Mouse (Mus musculus) hindbrain, embryonic 12.5 days (tissue): ENCODE measurements around the gene Adgrf5. TPM values are rescaled to one million over a fixed set of nuclear protein-coding genes. Genes with fewer than 3 reads are reported as not detected.

Experiments
- ATAC-seq: fragments of 200-750 bp; cut with Nextera tagmentation; 2 replicates; pipeline ENCODE4 v1.8.0; 2017; ENCODE audit warnings: moderate TSS enrichment; ENCODE audit not compliant: low FRiP score
- H3K27ac ChIP-seq: fragments of 300-500 bp; sonication (generic); 2 replicates; pipeline ENCODE4 v1.5.1; 2016; ENCODE audit warnings: mild to moderate bottlenecking
- H3K27me3 ChIP-seq: fragments of 300-500 bp; sonication (generic); 2 replicates; pipeline ENCODE4 v1.6.1; 2016; ENCODE audit warnings: mild to moderate bottlenecking
- H3K36me3 ChIP-seq: fragments of 300-500 bp; sonication (generic); 2 replicates; pipeline ENCODE4 v1.6.1; 2016; ENCODE audit warnings: mild to moderate bottlenecking
- H3K4me1 ChIP-seq: fragments of 300-500 bp; sonication (generic); 2 replicates; pipeline ENCODE4 v1.6.1; 2016
- H3K4me2 ChIP-seq: fragments of 300-500 bp; sonication (generic); replicated peaks from 2 replicates; pipeline ENCODE4 v1.6.1; 2016; ENCODE audit warnings: mild to moderate bottlenecking
- H3K4me3 ChIP-seq: fragments of 300-500 bp; sonication (generic); 2 replicates; pipeline ENCODE4 v1.5.1; 2016; ENCODE audit warnings: mild to moderate bottlenecking
- H3K9ac ChIP-seq: fragments of 300-500 bp; sonication (generic); 2 replicates; pipeline ENCODE4 v1.6.1; 2016; ENCODE audit warnings: mild to moderate bottlenecking, moderate library complexity
- H3K9me3 ChIP-seq: fragments of 300-500 bp; sonication (generic); replicated peaks from 2 replicates; pipeline ENCODE4 v1.6.1; 2016; ENCODE audit warnings: mild to moderate bottlenecking
- WGBS: fragments of 180-500 bp; shearing (Covaris S2); methylation state at CpG from one replicate; pipeline ENCODE4 v1.1.7; 2016; 5-methylcytosine and 5-hydroxymethylcytosine counted together
- polyA plus RNA-seq: library from polyadenylated mRNA; unstranded; fragments of >200 nt; fragmentation: Nextera tagmentation; extraction: Ambion mirVana; gene quantifications from 2 replicates; pipeline ENCODE4 v1.2.1, GENCODE M21; 2016

Gene Adgrf5
- polyA plus RNA-seq, 1 experiment from 2014 or later, result 11.4 TPM

GRCm38 (mm10) chr17:43387171-43387570 lies 26.9 kb downstream of the Adgrf5 start:
- no peak overlapping the region for H3K9ac ChIP-seq
- H3K27me3 ChIP-seq, result no peaks in the 10 kb centered on the region
- H3K36me3 ChIP-seq, result no peaks in the 10 kb centered on the region
- H3K4me2 ChIP-seq, result no peak overlapping the region
- no peaks in the 10 kb centered on the region for H3K4me1 ChIP-seq
- H3K9me3 ChIP-seq, result no peaks in the 10 kb centered on the region
- WGBS, result 65% methylated on average over 3 of the region's 3 CpGs
- H3K27ac ChIP-seq, result no peak overlapping the region
- ATAC-seq, result no peak
- no peak overlapping the region for H3K4me3 ChIP-seq

DNA sequence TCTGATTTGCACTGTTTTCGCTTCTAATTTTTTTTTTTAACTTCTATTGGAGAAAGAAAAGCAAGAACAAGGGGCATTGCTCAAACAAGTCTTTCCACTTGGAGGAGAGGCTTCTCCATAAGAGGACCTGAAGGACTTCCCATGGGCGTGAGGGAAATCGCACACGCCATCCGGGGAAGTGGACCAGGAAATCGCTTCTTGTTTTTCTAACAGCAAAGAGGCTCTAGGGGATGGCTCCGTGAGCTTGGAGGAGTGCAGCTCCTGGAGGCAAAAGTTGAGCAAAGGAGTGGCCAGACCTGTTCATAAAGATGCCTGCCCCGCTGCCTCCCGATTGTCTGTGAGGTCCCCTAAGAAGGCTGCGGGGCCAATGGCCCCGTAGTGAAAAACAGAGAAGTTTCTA lies 29.0 kb downstream of the Adgrf5 start:
- no peak overlapping the region for H3K27ac ChIP-seq

GRCm38 (mm10) chr17:43392191-43392590 lies 31.9 kb downstream of the Adgrf5 start:
- H3K9me3 ChIP-seq, result no peaks in the 10 kb centered on the region
- H3K27ac ChIP-seq, result no peak overlapping the region
- no peaks in the 10 kb centered on the region for H3K4me1 ChIP-seq
- H3K4me3 ChIP-seq, result no peak overlapping the region
- no peaks in the 10 kb centered on the region for H3K27me3 ChIP-seq
- H3K36me3 ChIP-seq, result no peaks in the 10 kb centered on the region
- ATAC-seq, result no peak
- no peak overlapping the region for H3K4me2 ChIP-seq
- 68% methylated on average over 9 of the region's 9 CpGs for WGBS
- H3K9ac ChIP-seq, result no peak overlapping the region

More for the DNA sequence above, 29.0 kb downstream of the Adgrf5 start:
- Histone ChIP-seq H3K4me2 (no peak overlapping the region), H3K4me1 (no peaks in the 10 kb centered on the region), H3K4me3 (no peak overlapping the region), H3K27me3 (no peaks in the 10 kb centered on the region), H3K9ac (no peak overlapping the region), H3K36me3 (no peaks in the 10 kb centered on the region), H3K9me3 (no peaks in the 10 kb centered on the region)
- no peak for ATAC-seq
- WGBS, result 85% methylated on average over 11 of the region's 11 CpGs

DNA sequence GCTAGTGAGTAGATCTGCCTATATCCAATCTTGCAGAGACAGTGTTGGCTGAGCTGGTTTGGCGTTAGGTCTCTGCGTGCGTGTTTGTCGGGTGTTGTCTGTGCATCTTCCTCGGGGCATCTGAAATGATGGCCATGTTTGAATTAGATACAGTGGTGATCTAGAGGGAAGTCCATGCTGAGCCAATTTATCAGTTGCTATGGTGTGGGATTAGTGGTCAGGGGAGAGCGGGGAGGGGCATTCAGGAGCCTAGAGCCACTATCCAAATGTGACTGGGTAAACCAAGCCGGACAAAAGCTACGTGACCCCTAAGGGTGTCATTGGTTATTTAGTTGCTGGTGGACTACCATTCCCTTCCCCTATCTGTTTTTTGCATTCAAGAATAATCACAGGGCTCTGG lies 33.4 kb downstream of the Adgrf5 start:
- Histone ChIP-seq H3K36me3 (no peaks in the 10 kb centered on the region), H3K4me3 (no peak overlapping the region), H3K27me3 (no peaks in the 10 kb centered on the region), H3K9me3 (no peaks in the 10 kb centered on the region), H3K9ac (no peak overlapping the region), H3K4me1 (no peaks in the 10 kb centered on the region), H3K27ac (no peak overlapping the region), H3K4me2 (no peak overlapping the region)
- no peak for ATAC-seq
- 88% methylated on average over 8 of the region's 8 CpGs for WGBS

GRCm38 (mm10) chr17:43395400-43396258 lies 35.4 kb downstream of the Adgrf5 start:
- Histone ChIP-seq H3K27ac (no peak overlapping the region), H3K27me3 (no peaks in the 10 kb centered on the region), H3K4me2 (no peak overlapping the region), H3K9me3 (no peaks in the 10 kb centered on the region), H3K4me1 (no peaks in the 10 kb centered on the region), H3K9ac (no peak overlapping the region), H3K4me3 (no peak overlapping the region), H3K36me3 (no peaks in the 10 kb centered on the region)
- no peak for ATAC-seq
- 82% methylated on average over 12 of the region's 12 CpGs for WGBS

DNA sequence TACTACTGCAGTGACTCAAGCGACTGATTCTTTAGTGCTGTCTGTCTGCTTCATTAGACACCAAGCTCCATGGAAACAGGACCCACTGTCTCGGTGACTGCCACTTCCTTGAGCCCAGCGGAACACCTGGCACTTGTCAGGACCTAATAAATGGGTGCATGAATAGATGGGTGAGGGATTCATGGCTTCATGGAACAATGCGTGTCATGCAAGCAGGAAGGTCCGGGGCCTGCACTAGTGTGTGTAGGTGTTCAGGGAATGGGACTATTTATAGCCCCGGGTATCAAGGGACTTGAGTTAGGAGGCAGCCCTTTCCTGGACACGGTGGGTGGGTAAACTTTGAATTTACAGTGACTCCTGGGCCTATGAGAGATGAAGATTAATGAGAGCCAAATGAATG lies 38.4 kb downstream of the Adgrf5 start:
- no peaks in the 10 kb centered on the region for H3K4me1 ChIP-seq
- H3K4me2 ChIP-seq, result no peak overlapping the region
- 46% methylated on average over 7 of the region's 7 CpGs for WGBS
- no peak overlapping the region for H3K9ac ChIP-seq
- no peak overlapping the region for H3K4me3 ChIP-seq
- H3K36me3 ChIP-seq, result no peaks in the 10 kb centered on the region
- H3K9me3 ChIP-seq, result no peaks in the 10 kb centered on the region
- H3K27me3 ChIP-seq, result no peaks in the 10 kb centered on the region
- no peak overlapping the region for H3K27ac ChIP-seq
- ATAC-seq, result no peak

DNA sequence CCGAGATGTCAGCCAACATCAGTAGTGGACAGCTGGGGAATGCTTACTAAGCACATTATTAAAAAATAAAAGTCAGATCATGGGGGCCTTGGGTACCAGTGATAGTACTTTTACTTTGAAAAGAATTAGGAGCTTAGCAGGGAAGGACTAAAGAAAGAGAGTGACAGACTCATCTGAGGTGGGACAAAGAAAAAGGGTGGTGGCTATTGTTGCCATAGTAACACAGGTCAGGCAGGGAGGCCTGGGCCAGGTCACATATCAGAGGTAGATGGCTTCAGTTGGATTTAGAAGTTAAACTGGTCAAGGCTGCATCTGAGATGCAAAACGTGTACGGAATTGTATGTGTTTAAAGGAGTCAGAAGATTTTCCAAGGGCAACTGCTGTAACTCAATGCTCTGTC lies 38.9 kb downstream of the Adgrf5 start:
- no peaks in the 10 kb centered on the region for H3K4me1 ChIP-seq
- H3K9me3 ChIP-seq, result no peaks in the 10 kb centered on the region
- 48% methylated on average over 3 of the region's 3 CpGs for WGBS
- no peak overlapping the region for H3K27ac ChIP-seq
- H3K4me3 ChIP-seq, result no peak overlapping the region
- H3K9ac ChIP-seq, result no peak overlapping the region
- no peaks in the 10 kb centered on the region for H3K36me3 ChIP-seq
- no peak overlapping the region for H3K4me2 ChIP-seq
- H3K27me3 ChIP-seq, result no peaks in the 10 kb centered on the region
- ATAC-seq, result no peak

- H3K27ac ChIP-seq, result no peak overlapping the region
- H3K4me2 ChIP-seq, result no peak overlapping the region
- H3K4me3 ChIP-seq, result no peak overlapping the region
- H3K9me3 ChIP-seq, result no peaks in the 10 kb centered on the region
- 76% methylated on average over 10 of the region's 10 CpGs for WGBS
- no peaks in the 10 kb centered on the region for H3K27me3 ChIP-seq
- H3K4me1 ChIP-seq, result no peaks in the 10 kb centered on the region
- H3K9ac ChIP-seq, result no peak overlapping the region
- ATAC-seq, result no peak
- H3K36me3 ChIP-seq, result no peaks in the 10 kb centered on the region
Measured at GRCm38 (mm10) chr17:43400483-43400882, 40.2 kb downstream of the Adgrf5 start.

DNA sequence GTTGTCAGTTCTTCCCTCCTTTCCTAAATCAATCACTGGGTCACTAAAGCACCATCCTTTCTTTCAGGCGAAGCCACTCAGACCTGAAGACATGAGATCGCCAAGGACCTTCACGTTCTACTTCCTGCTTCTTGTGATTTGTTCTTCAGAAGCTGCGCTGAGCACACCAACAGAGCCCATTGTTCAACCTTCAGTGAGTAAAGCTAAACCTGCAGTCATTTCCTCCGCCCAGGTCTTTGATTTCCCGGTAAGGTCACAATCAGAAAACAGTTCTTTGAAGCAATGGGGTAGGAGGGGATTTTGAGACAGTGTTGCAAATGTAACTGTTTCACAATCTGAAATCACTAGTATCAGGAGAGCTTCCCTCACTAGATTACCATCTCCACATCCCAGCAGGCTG lies 43.6 kb downstream of the Adgrf5 start:
- 54% methylated on average over 6 of the region's 6 CpGs for WGBS
- no peak for ATAC-seq
- H3K4me1 ChIP-seq, result no peaks in the 10 kb centered on the region

DNA sequence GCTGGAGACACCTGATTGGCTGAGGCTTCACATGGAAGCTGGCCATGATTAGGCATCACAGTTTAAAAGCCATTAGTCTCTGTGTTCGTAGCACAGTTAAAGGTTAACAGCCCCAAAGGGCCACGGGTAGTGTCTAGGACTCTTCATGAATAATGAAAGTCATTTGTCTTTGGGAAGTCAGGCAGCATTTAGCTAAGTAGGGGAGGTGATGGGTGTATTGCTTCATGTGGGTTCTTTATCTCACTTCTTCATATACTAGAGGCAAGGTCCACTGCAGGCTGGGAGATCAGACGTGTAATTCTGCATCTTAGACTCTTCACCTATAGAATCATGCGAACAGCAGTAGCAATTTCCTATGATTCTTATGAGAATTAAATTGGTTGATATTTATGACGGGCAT lies 44.2 kb downstream of the Adgrf5 start:
- Histone ChIP-seq H3K4me1 (no peaks in the 10 kb centered on the region), H3K4me2 (no peak overlapping the region), H3K9me3 (no peaks in the 10 kb centered on the region), H3K9ac (no peak overlapping the region), H3K36me3 (no peaks in the 10 kb centered on the region), H3K4me3 (no peak overlapping the region), H3K27ac (no peak overlapping the region), H3K27me3 (no peaks in the 10 kb centered on the region)
- ATAC-seq, result no peak
- 70% methylated on average over 5 of the region's 5 CpGs for WGBS

More for the DNA sequence above, 43.6 kb downstream of the Adgrf5 start:
- no peak overlapping the region for H3K27ac ChIP-seq
- H3K36me3 ChIP-seq, result no peaks in the 10 kb centered on the region
- no peak overlapping the region for H3K4me3 ChIP-seq
- no peak overlapping the region for H3K9ac ChIP-seq
- no peaks in the 10 kb centered on the region for H3K9me3 ChIP-seq
- H3K27me3 ChIP-seq, result no peaks in the 10 kb centered on the region
- H3K4me2 ChIP-seq, result no peak overlapping the region

DNA sequence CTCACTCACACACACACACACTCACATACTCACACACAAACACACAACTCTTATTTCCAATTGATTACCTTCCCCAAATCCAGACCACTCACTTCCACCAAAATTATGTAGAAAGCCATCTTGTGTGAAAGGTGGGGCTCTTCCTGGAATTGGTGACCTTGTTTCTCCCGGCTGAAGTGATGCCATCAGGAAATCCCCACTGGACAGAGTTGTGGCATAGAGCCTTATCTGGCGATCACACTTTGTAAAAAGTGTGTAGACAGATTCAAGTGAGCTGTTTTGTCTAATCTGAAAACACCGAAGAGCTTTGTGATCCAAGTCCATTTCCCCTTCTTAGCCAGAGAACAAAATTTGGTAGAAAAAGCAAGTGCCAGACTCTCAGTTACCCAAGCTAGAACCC lies 46.1 kb downstream of the Adgrf5 start:
- H3K9ac ChIP-seq, result no peak overlapping the region
- no peak overlapping the region for H3K4me2 ChIP-seq
- H3K36me3 ChIP-seq, result no peaks in the 10 kb centered on the region
- H3K27ac ChIP-seq, result no peak overlapping the region
- no peak for ATAC-seq
- no peaks in the 10 kb centered on the region for H3K27me3 ChIP-seq
- H3K4me1 ChIP-seq, result no peaks in the 10 kb centered on the region
- no peak overlapping the region for H3K4me3 ChIP-seq
- 84% methylated on average over 3 of the region's 3 CpGs for WGBS
- no peaks in the 10 kb centered on the region for H3K9me3 ChIP-seq

- 86% methylated on average over 7 of the region's 7 CpGs for WGBS
- H3K9ac ChIP-seq, result no peak overlapping the region
- H3K4me3 ChIP-seq, result no peak overlapping the region
- H3K9me3 ChIP-seq, result no peaks in the 10 kb centered on the region
- no peaks in the 10 kb centered on the region for H3K36me3 ChIP-seq
- H3K27me3 ChIP-seq, result no peaks in the 10 kb centered on the region
- no peaks in the 10 kb centered on the region for H3K4me1 ChIP-seq
- H3K27ac ChIP-seq, result no peak overlapping the region
- no peak for ATAC-seq
- no peak overlapping the region for H3K4me2 ChIP-seq
Measured at GRCm38 (mm10) chr17:43407548-43407947, 47.3 kb downstream of the Adgrf5 start.

- Histone ChIP-seq H3K4me3 (no peak overlapping the region), H3K4me1 (no peaks in the 10 kb centered on the region), H3K27me3 (no peaks in the 10 kb centered on the region), H3K9me3 (no peaks in the 10 kb centered on the region), H3K27ac (no peak overlapping the region), H3K4me2 (no peak overlapping the region), H3K36me3 (no peaks in the 10 kb centered on the region), H3K9ac (no peak overlapping the region)
- no peak for ATAC-seq
- 52% methylated on average over 7 of the region's 7 CpGs for WGBS
Measured at GRCm38 (mm10) chr17:43413182-43413581, 52.9 kb downstream of the Adgrf5 start.
